Mouse (Mus musculus): ENCODE results near the gene Ptdss2.

Ptdss2 gene

DNA sequence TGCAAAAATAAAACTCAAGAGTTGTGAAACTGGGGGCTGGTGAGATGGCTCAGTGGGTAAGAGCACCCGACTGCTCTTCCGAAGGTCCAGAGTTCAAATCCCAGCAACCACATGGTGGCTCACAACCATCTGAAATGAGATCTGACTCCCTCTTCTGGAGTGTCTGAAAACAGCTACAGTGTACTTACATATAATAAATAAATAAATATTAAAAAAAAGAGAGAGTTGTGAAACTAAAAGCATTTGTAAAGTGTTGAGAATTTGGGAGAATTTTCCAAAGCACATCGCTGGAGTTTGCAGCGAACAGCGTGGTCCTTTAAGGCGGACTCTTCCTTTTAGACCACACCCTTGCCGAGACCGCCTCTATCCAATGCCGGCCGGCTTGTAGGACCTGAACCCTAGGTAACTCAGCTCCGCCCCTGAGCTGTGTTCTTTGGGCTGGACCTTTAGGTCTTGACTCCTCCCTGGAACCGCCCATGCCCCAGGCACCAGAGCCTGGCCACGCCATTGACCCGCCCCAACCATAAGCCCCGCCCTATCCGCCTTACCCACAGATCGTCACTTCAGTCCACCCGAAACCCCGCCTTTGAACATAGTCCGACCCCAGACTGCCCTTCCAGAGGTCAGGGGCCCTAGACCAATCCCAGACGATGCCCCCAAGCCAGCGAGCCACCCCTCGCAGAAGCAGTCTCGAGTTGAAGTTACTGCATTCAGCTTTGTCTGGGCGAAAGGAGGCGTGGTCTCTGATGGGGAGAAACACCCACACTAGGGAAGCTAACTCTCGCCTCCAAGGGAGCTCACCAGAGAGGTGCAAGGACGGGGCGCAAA lies 721 bp downstream of the Ptdss2 start:
- DNase-seq = peak; percentile 88

DNA sequence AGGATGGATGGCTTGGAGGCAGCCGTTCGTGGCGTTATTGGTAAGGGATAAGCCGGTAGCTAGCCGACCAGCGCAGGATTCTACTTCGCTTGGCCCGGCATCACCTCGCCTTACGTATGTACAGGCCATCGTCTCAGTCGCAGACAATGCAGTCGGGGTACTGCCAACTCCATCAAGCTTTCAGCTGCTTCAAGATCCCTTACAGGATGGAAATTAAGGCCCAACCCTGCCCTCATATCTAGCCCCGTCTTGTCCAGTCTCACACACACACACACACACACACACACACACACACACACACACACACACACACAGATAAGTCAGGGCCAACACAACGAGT lies 1.3 kb downstream of the Ptdss2 start:
- no peak for DNase-seq

DNA sequence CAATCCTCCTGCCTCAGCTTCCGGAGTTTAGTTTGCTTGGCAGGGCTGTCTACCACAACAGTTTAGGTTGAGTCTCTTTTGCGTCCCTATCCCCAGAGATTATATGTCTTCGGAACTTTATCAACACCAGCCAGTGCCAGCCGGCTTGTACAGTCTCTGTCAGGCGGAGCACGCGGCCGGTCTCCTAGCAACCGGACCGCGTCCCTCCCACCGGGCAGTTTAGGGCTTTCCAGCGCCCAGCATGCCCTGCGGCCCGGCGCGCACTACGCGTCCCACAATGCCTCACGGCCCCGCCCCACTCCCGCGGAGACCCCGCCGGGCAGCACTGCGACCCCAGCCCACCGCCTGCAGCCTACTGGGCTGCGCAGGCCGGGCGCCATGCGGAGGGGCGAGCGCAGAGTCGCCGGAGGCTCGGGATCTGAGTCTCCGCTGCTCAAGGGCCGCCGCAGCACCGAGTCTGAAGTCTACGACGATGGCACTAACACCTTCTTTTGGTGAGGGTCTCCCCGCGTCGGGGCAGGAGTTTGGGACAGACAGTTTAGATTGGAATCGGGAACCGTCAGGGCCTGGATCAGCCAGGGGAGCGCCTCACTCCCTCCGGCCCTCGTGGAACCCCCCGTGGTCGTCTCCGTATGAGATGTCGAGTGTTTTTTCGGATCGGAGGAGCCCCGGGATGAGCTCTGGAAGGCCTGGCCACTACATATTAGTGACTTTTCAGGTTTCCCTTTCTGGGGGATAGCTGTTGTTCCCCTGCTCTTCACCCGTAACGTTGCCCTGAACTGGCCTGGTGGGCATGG lies 9.0 kb downstream of the Ptdss2 start:
- peak; percentile 88 for DNase-seq

DNA sequence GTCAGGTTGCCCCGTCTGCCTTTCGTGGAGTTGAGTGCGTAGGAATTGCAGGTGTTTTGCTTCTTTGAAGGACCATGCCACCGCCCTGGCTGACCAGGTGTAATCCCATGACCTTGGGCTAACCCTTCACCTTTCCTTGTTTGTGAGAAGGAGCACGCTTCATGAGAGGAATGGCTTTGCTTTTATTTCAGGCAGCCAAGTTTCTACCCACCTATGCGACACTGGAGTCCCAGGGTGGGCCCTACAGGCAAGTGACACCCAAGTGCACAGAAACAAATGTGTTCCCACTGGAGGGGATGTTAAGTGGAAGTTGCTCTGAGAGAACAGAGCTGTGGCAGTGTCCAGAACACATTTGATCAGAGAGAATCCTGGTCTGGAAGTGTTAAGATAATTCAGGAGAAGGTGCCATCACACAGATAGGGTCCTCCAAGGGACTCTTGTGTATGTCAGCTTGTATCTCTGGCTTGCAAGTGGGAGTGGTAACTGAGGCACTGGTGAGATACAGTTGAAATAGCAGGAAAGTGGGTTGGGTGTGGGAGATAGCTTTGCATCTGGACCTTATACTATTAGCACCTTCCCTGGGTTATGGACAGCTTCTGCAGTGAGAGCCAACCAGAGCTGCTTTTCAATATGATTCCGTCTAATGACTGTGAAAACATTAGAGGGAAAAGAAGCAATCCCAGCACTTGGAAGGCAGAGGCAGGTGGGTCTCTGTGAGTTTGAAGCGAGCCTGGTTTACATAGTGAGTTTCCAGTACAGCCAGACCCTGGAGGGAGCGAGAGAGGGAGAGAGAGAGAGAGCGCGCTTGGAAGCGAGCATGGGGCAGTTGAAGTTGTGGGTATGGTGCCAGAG lies 9.9 kb downstream of the Ptdss2 start:
- no peak for DNase-seq

DNA sequence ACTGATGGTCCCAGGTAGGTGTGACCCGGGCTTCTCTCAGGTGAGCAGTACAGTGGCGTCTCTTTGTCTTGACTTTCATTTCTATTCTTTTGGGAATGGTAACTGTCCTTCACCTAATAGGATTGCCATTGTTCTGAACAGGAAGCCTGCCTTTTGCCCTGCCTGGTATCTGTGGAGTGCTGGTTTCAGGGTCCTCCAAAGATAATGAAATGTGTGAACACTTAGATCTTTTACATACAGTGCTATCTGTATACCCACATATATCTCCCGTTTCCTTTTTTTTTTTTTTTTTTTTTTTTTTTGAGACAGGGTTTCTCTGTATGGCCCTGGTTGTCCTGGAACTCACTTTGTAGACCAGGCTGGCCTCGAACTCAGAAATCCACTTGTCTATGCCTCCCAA lies 19.1 kb downstream of the Ptdss2 start:
- DNase-seq = no peak

DNA sequence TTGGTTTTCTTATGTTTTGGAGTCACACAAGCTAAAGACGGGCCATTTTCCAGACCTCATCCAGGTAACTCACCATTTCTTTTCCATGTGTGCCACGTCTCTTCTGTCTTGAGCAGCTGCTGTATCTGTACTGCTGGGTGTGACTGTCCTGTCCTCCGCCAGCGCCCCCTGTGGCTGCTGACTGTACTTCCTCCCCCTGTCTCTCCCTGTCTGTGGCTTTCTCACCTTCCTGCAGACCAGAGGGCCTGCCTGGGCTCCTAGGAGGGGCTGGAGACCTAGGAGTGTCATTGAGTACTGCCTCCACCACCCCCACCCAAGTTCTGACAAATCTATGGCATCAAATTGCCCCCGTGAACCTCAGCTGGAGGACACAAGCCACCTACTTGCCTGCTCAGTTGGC lies 20.9 kb downstream of the Ptdss2 start:
- DNase-seq = peak; percentile 64

DNA sequence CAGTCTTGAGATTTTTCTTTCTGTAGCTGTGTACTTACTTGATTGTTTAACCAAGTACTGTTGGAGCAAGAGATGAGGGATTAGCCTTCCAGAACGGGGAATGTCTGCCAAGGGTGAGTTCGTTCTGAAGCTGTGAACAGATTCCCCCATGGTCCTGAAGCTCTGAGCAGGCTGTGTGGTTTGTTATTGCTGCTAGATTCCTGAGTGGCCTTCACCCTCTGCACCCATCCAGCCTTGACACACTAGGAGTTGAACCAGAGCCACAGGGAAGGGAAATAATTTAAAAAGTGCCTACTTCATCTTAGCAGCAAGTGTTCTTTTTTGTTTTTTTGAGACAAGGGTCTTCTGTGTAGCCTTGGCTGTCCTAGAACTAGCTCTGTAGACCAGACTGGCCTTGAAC lies 21.7 kb downstream of the Ptdss2 start:
- DNase-seq = no peak

DNA sequence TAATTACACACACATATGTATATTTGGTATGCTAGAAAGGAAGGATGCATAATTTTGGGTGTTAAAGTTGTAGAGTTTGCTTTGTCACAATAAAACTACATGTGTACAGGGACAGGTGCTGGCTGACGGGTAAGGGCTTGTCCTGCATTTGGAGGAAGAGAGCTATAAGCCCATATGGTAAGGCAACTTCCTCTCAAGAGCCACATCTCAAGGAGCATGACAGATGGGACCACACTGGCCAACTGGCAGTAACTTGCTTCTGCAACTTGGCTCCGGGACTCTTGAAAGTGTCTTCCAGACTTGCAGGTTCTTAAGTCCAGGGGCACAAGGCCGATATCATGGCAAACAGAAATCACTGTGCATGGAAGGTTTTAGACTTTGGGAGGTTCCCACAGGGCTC lies 22.5 kb downstream of the Ptdss2 start:
- DNase-seq = no peak

DNA sequence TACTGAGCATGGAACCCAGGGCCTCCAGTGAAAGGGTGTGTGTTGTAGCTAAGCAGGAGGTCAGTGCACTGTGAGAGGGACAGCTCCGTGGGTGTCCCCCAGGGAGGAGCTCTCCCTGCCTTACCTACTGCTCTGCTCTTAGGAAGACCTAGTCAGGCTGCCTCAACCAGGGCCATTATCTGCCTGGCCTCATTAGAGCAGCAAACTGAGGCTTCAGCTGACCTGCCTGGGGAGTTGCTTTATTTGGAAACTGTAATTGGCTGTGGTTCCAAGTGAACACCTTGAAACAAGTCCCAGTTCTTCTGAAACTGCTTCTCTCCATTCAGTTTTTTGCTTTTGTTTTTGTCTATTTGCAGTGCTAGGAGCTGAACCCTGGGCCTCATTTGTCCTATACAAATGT lies 23.2 kb downstream of the Ptdss2 start:
- no peak for DNase-seq

DNA sequence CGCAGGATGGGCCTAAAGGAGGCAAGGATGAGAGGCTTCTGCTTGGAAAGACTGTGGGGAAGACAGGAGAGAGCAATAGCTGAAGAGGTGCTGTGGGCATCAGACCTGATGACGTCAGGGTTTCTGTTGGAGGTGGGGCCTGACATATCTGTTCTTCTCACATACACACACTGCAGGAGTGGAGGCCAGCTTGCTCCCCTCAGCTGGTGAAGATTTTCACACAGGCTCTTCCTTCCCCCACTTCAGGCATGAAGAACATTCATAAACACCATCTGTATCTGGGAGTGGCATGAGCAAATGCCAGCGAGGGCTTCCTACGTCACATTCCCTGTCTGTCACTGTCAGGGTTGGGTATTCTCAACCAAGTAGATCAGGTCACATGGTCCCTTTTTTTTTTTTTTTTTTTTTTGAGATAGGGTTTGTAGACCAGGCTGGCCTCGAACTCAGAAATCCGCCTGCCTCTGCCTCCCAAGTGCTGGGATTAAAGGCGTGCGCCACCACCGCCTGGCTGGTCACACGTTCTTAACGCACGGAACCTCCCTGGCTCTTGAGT lies 23.9 kb downstream of the Ptdss2 start:
- DNase-seq = no peak

DNA sequence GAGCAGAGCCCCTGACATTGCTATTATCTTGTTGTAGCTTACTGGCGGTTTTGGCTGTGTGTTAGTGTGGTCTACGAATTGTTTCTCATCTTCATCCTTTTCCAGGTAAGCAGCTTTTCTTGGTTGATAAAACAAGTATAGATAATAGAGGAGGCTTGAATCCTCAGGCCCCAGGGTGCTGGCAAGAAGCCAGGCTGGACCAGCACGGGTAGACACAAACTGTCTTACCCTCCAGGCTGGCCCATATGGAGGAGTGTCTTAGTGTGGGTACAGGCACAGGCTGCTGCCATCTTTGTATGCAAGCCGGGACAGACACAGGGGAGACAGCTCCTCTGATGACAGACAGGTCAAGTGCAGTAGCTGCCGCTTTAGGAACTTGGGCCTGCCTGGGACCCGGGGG lies 24.9 kb downstream of the Ptdss2 start:
- DNase-seq = no peak

DNA sequence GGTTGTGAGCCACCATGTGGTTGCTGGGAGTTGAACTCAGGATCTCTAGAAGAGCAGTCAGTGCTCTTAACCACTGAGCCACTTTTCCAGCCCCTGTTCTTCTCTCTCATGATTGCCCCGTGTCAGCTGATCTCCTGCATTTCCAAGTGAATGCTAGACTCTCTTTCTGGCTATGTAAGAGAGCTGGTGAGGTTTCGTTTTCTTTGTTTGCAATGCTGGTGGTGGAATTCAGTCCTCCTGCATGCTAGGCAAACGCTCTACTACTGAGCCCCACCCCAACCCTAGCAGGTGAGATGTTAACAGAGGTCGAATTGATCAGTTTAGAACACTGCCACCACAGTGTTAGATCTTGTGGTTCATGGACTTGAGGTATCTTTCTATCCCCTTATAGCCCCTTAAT lies 26.5 kb downstream of the Ptdss2 start:
- DNase-seq = no peak

DNA sequence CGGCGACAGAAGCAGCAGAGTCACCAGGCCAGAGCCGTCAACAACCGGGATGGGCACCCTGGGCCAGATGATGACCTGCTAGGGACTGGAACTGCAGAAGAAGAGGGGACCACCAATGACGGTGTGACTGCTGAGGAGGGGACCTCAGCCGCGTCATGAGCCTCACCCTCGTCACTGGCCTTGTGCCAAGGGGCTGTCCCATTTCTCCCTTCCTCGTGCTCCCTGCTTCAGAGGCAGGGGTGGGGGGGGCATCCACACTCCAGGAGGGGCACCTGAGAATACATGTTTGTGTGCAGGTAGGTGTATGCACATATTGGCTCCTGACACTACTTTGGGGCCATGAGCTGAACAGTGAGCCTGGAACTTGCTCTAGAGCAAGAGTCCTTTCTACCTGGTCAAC lies 33.2 kb downstream of the Ptdss2 start:
- no peak for DNase-seq

DNA sequence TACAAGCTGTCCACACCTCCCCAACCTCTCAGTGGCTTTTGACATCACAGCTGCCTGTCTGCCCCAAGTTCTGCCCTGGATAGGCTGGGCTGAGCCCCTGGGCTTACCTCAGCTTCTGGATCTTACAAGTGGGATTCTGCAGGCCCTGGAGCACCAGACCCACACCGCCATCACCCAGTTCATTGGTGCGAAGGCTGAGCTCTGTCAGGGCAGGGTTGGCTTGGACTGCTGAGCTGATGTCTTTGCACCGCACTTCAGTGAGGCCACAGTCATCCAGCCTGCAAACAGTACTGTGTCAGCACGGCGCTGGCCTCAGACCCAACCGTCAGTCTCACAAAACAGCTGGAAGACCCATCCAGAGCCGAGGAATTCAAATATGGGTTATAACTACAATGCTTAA lies 42.2 kb downstream of the Ptdss2 start:
- no peak for DNase-seq

DNA sequence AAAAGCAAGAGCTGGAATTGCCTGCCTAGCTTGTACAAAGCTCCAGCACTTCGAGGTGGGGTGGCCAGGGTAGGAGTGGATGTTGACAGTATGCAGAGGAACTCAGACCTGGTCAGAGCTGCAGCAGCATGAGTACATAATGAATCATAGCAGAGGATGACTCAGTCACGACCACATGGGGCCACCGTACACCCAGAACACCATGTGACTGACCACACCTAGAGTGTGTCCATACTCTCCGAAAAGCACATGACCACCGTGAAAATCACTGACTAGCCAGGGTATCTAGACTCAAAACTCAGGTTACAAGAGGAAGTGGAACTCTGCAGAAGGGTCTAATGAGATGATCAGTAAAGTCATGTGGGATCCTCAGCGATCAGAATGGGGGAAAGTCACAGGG lies 42.7 kb downstream of the Ptdss2 start:
- DNase-seq = no peak

DNA sequence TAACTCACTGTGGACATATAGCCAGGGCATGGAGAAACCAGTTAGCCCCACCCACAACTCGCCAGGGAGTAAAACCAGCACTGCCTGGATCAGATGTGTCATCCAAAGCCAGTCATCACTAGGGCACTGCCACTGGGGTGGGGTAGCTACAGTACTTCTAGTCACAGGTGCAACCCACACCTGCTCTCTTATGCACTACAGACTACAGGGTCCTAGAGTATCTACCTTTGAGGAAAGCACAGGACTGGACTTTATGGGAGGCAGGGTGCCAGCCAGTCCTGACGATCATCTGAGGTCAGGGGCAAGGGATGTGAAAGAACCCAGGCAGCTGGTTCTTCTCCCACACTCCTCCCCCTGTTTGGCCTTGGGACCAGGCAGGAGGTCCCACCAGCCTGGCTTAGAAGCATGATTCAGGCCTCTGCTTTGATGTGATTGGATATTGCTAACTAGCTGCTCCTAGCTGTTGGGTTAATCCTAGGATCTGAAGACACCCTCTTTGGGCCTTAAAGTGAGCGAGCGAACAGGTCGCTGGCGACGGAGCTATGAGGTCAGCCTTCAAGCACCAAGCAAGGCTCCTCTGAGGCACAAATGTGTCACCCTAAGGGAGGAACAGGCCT lies 45.8 kb downstream of the Ptdss2 start:
- DNase-seq = no peak

DNA sequence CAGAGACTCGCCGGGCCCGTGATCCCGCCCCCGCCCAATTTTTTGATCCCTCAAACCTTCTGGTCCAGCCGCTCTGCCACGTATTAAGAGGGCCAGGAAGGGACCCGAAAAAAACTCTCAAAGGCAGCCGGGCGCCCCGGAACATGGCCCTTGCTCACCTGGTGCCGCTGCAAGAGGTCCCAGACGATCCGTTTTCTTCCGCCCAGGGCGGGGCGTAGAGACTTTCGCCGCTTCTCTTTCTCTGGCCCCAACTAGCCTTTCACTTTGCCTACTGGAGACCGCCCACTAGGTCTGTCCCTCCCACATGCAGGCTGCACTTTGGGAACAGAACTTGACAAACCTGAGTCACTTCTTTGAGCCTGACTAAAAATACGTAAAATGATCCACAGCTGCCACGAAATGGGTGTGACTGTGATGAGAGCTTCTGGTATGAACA lies 46.4 kb downstream of the Ptdss2 start:
- DNase-seq = peak; percentile 54

DNA sequence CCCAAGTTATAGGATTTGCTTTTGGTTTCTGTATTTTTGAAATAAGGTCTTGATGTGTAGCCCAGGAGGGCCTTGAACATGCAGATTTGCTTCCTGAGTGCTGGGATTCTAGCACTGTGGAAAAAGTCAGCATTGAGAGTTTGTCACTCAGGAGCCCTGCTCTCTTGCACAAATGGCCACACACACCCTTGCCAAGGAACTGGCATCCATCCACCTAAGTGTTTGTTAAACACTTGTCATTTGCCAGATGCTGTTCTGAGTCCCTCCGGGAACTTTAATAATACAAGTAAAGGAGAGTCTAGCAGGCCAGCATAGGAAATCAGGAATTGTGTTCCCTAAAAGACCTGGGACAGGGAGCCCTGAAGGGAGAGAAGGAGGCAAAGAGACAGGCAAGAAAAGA lies 47.1 kb downstream of the Ptdss2 start:
- no peak for DNase-seq

DNA sequence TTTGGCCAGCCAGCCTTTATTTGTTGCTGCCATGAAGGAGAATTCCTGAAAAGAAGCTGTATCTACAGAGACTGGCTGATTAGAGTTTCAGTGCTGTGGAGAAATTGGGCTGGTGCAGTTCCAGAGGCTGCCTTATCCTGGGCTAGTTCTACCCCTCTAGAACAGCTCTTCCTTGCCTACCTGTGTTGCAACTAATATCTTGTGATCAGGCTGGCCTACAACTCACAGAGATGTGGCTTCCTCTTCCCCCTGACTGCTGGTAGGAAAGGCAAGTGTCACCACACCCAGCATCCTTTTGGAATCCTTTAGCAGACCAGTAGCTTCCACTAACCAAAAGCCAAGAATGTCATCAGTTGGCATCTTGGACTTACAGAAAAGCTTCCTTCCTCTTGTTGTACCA lies 47.7 kb downstream of the Ptdss2 start:
- DNase-seq = no peak

DNA sequence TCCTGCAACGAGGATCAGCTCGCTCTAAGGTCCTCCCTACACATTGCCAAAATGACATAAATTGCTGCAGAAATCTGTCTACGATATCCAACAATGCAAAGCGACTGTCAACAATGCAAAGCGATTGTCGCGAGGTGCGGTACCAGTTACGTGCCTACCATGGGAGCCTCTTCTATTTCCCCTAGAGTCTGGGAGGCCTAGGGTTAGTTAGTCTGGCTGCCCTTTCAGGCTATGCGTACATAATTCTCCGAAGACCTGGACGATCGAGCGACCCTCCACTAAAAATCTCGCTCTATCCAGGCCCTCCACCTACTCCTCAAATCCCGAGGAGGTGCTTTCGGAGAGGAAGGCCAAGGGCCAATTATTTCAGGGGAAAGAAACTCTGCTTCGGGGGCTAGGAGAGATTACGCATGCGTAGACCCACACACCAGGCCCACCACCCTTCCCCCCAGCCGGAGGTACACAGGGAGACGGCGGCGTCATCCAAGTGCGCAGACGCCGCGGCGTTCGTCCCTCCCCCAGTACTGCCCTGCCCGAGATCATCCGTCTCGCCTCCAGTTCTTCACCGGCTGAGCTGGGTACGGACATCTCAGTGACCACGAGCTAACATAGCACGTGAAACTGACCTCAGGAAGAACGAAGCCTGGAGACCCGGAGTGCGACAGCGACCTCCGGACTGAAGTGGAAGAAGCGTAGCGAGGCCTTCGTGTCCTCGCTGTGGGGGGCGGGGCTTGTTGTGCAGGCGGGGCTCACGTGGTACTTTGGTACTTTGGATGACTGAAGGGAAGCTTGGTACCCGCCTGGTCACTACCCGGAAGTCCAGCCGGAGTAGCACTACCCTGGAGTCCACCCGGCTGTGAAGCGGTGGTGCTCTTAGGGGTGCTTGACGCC lies 50.2 kb downstream of the Ptdss2 start, which contains the start of gene Rnh1:
TSS of gene Rnh1 (minus strand) at position 742 of the 891 bp plus-strand sequence.
- DNase-seq = peak; percentile 92

DNA sequence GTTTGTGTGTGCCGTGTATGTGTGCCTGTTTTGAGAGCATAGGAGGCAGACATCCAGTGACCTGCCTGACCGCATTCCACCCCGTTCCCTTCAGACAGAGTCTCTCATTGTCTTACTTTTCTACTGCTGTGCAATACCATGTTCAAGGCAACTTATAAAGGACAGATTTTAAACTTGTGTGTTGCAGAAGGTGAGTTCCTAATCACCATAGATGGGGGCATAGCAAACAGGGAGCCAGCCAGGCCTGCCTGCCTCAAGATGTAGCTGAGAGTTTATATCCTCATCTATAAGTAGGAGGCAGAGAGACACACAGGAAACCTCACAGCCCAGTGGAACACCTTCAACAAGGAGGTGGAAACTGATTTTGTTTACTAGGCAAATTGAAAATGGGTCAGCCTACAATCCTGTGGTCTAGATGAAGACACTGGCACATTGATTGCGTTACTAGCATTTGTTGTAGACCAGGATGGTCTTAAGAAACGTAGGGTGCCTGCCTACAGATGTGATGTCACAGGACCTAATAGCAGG lies 51.2 kb downstream of the Ptdss2 start:
- no peak for DNase-seq
